Mouse (Mus musculus): ENCODE measurements at regions not wholly inside any gene's neighbourhood (a gene's known extent, or its start where the extent isn't known, plus 50 kb on each side); places are given as distances from the start of the nearest gene placed in this dataset.
"Not testable (repeated sequence)": the region's sequence is repeated elsewhere in the genome, so short reads cannot be mapped to it uniquely, and the experiment has no call there.

- no peak for TF ChIP-seq CTCF (IDR thresholded peaks at IDR 0.05)
- intact Hi-C loops (cut with DNase I) = no loop called here
- Histone ChIP-seq H3K4me3 (no peak overlapping the region), H3K27ac (no peak overlapping the region)
- no peak for DNase-seq (ENCODE audit: extremely low spot score in 1 of 2, low spot score in 2 of 2)
Observed at GRCm38 (mm10) chr3:39857214-39857839, 673.8 kb upstream of the Intu start.

DNA sequence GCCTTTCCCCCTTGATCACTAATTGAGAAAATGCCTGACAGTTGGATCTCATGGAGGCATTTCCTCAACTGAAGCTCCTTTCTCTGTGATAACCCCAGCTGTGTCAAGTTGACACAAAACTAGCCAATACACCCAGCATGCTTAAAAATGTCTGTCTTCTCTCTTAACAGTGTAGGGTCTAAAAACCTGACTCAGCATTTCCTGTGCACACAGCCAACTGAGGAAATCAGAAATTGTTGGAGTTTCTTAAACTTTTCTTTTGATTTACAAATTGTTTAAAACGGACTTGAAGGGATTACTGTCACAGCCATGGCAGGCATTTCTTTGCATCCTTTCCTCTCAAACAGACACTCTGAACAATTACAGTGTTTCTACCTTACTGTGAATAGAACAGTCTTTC lies 655.0 kb upstream of the Intu start:
- intact Hi-C loops (cut with DNase I); DNase-seq (ENCODE audit: extremely low spot score in 1 of 2, low spot score in 2 of 2); H3K4me3 ChIP-seq; H3K27ac ChIP-seq: not testable (repeated sequence)

DNA sequence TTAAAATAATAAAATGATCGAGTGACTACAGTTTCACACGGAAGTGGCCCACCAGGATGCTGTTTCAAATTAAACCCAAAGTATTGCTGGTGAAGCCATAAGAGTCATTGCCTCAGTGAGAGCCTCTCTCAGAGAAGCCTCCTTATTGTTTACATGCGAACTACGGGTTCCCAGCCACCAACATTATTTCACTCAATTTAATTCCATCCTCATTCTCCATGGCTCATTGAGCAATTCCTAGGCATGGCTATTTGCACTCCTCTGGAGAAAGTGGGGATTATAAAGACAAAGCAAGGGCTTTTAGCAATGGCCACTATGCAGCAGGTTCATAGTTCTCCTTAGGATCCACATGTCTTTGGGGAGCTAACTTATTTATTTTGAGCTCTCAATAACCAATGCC lies 646.7 kb upstream of the Intu start:
- Histone ChIP-seq H3K27ac (no peak overlapping the region), H3K4me3 (no peak overlapping the region)
- intact Hi-C loops (cut with DNase I) = no loop called here
- no peak for DNase-seq (ENCODE audit: extremely low spot score in 1 of 2, low spot score in 2 of 2)
- TF ChIP-seq CTCF (IDR thresholded peaks at IDR 0.05) = no peak

DNA sequence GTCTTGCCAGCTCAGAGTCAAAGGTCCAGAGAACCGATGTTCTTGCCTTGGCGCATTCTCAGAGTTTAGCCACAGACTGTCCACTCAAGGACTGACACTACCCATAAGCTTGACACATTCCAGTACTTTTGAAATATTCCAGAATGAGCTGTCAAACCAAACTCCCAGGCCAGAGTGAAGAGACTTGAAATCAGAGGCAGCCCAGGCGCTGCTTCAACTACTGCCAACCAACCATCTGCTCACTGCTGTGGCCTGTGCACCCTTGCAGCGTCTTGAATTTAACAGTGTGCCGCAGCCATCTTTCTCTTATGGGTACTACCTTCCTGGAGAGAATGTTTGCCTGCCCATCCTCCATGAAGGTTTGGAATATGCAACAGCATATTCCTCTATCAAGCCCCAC lies 642.7 kb upstream of the Intu start:
- no peak overlapping the region for H3K4me3 ChIP-seq
- DNase-seq (ENCODE audit: extremely low spot score in 1 of 2, low spot score in 2 of 2) = no peak
- intact Hi-C loops (cut with DNase I) = no loop called here
- TF ChIP-seq CTCF (IDR thresholded peaks at IDR 0.05) = no peak
- no peak overlapping the region for H3K27ac ChIP-seq

GRCm38 (mm10) chr3:39889222-39889621 lies 641.9 kb upstream of the Intu start:
- TF ChIP-seq CTCF (IDR thresholded peaks at IDR 0.05) = no peak
- Histone ChIP-seq H3K4me3 (no peak overlapping the region), H3K27ac (no peak overlapping the region)
- no peak for DNase-seq (ENCODE audit: extremely low spot score in 1 of 2, low spot score in 2 of 2)
- intact Hi-C loops (cut with DNase I) = no loop called here

DNA sequence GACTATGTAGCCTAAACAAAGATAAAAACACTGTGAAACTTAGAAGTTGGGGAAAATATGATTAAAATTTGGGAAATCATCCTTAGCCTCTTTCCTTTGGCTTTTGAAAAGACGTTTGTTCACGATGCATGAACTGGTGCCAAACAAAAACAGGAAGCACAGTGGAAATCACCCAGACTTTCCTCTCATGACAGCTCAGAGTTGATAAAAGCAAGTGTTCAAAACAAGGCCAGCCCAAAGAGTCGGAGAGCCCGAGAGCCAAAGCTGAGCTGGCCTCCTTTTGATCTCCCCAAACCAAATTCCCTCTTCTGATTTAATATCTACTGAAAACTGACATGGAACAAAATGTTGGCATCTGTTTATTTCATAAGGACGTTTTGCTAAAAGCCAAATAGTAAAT lies 632.1 kb upstream of the Intu start:
- intact Hi-C loops (cut with DNase I) = no loop called here

DNA sequence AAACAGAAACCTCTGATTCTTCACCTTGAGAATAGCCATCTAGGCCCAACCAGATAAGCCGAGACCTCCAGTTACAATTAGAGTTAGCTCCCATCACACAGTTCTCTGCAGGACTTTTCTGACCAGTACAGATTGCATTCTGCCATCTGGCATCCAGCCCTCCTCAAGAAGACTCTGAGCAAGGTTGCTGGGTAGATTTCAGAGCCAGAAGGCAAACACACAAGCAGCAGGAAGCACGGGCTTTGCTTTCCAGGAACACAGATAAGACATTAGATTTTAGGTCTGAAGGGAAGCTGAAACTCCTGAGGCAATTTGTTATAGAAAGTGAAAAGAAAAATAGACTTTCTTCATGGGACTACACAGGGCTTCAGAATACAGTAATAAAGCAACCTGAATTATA lies 630.9 kb upstream of the Intu start:
- DNase-seq (ENCODE audit: extremely low spot score in 1 of 2, low spot score in 2 of 2) = no peak
- Histone ChIP-seq H3K27ac (no peak overlapping the region), H3K4me3 (no peak overlapping the region)
- TF ChIP-seq CTCF (IDR thresholded peaks at IDR 0.05) = no peak
- intact Hi-C loops (cut with DNase I) = no loop called here

More for the DNA sequence above, 632.1 kb upstream of the Intu start:
- DNase-seq (ENCODE audit: extremely low spot score in 1 of 2, low spot score in 2 of 2) = no peak
- no peak overlapping the region for H3K4me3 ChIP-seq
- H3K27ac ChIP-seq = no peak overlapping the region
- TF ChIP-seq CTCF (IDR thresholded peaks at IDR 0.05) = no peak

- no peak overlapping the region for H3K4me3 ChIP-seq
- intact Hi-C loops (cut with DNase I) = no loop called here
- no peak for DNase-seq (ENCODE audit: extremely low spot score in 1 of 2, low spot score in 2 of 2)
- no peak for TF ChIP-seq CTCF (IDR thresholded peaks at IDR 0.05)
- no peak overlapping the region for H3K27ac ChIP-seq
Observed at GRCm38 (mm10) chr3:39904377-39904776, 626.7 kb upstream of the Intu start.

DNA sequence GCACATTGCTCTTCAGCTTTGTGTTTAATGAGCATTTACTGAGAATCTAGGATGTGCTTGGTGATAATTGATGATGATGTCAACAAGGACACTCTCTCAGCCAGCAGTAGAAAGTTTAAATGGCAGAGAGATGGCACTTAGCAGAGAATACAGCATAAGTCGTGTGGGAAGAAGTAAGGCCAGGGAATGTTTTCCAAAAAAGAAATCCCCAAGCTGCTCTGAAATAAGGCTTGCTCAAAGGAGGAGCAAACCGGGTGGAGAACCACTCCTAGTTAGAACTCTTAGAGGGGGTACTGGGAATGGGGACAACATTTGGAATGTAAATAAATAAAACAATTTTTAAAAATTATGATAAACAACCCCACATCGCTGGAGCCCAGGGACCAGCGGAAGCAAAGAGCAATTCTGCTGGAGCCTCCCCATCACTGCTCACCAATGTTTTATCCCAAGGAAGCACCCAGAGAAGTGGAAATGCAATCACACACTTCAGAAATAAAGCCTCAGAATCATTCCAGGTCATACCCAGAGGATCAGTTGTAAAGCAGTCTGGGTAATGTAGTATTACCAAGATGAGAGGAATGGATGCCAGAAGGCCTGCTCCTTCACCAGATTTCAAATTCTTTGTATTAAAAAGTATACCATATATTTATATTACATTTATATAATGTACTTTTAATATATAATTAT lies 622.3 kb upstream of the Intu start:
- peak overlapping the region; percentile 61; the same call in 1 of the 2 replicates for H3K27ac ChIP-seq

DNA sequence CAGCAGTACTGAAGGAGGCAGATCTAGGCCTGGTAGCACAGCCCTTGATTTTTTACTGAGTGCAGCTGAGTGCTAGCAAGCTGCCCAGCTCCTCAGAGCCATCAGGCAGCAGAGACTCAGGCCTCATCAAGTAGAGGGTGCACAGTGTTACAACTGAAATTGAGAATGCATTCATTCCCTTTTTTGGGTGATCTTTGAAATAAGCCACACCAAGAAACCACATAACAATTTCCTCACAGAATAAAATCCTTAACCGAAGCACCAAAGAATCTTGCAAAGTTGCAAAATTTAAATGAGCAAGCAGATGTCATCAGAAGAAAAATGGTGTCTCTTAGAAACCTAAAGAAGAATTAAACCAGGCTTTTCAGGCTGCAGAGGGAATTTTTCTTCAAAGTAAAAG lies 621.4 kb upstream of the Intu start:
- peak overlapping the region; percentile 61; the same call in 1 of the 2 replicates for H3K27ac ChIP-seq
- TF ChIP-seq CTCF (IDR thresholded peaks at IDR 0.05) = no peak
- intact Hi-C loops (cut with DNase I) = loop anchor here (5.0 kb wide), 1 partner anchor 53 kb away; no protein-coding TSS in a partner anchor
- H3K4me3 ChIP-seq = no peak overlapping the region
- no peak for DNase-seq (ENCODE audit: extremely low spot score in 1 of 2, low spot score in 2 of 2)

More for the DNA sequence above, 622.3 kb upstream of the Intu start:
- H3K4me3 ChIP-seq = no peak overlapping the region
- TF ChIP-seq CTCF (IDR thresholded peaks at IDR 0.05) = no peak
- DNase-seq (ENCODE audit: extremely low spot score in 1 of 2, low spot score in 2 of 2) = no peak
- intact Hi-C loops (cut with DNase I) = loop anchor here (5.0 kb wide), 1 partner anchor 53 kb away; no protein-coding TSS in a partner anchor

GRCm38 (mm10) chr3:39918601-39919000 lies 612.5 kb upstream of the Intu start:
- Histone ChIP-seq H3K27ac (no peak overlapping the region), H3K4me3 (no peak overlapping the region)
- intact Hi-C loops (cut with DNase I) = no loop called here
- TF ChIP-seq CTCF (IDR thresholded peaks at IDR 0.05) = no peak
- no peak for DNase-seq (ENCODE audit: extremely low spot score in 1 of 2, low spot score in 2 of 2)

DNA sequence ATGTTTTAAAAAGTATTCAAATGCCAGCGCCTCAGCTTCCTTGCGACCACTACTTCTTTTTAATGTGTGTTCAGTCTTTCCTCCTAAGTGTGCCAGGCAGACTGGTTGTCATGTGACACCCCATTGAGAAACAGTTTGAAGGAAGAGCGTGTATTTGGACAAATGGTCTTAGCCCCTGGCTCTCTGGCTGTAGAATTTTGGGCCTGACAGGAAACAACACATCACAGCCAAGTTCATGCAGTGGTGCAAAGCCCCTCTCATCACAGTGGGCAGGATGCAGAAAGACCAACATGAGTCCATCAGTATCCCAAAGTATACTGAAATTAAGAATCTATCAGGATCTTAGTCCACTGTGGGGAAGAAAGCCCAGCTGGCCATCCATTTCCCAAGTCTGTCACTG lies 605.6 kb upstream of the Intu start:
- intact Hi-C loops (cut with DNase I) = no loop called here
- no peak overlapping the region for H3K4me3 ChIP-seq
- no peak for DNase-seq (ENCODE audit: extremely low spot score in 1 of 2, low spot score in 2 of 2)
- no peak for TF ChIP-seq CTCF (IDR thresholded peaks at IDR 0.05)
- H3K27ac ChIP-seq = no peak overlapping the region

DNA sequence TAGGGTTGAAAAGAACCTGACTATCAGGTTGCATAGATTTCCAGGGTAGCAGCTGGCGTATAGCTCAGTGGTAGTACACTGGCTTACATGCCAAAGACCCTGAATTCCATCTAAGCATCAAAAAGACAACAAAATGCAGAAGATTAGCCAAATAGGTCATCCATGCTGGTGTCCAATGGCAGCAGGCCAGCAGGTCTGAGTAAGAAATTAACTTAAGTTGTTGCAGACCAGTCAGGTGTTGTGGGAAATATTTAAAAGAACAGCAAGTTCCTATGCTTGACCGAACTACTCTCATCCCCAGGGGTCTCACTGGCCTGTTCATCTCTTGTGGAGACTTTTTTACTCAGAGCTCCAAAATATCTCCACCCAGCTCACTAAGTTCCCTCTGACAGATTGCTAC lies 602.7 kb upstream of the Intu start:
- intact Hi-C loops (cut with DNase I) = no loop called here
- H3K27ac ChIP-seq = no peak overlapping the region
- DNase-seq (ENCODE audit: extremely low spot score in 1 of 2, low spot score in 2 of 2) = no peak
- no peak for TF ChIP-seq CTCF (IDR thresholded peaks at IDR 0.05)
- no peak overlapping the region for H3K4me3 ChIP-seq

Measured in left cerebral cortex, adult 2 months (tissue).